Mouse (Mus musculus) heart, adult 9 months (tissue): ENCODE results near the gene Vps29.

ENCODE experiments used
- DNase-seq, 2 experiments: peaks; one replicate each; pipeline ENCODE4 v3.0.0; 2022; ENCODE audit warnings: low spot score in 2 of 2

The Vps29 gene

GRCm38 (mm10) chr5:122399871-122400270 is 45.7 kb downstream of the Vps29 start:
- peak in 1 of 2 experiments; percentile 37 for DNase-seq

- DNase-seq = peak; percentile 92 to 93
These were observed 46.6 kb downstream of the Vps29 start for GRCm38 (mm10) chr5:122400628-122401302.

GRCm38 (mm10) chr5:122401303-122401640 is 47.1 kb downstream of the Vps29 start:
- peak; percentile 55 to 78 for DNase-seq

GRCm38 (mm10) chr5:122402160-122402559 is 48.0 kb downstream of the Vps29 start:
- DNase-seq = no peak

- peak; percentile 87 to 90 for DNase-seq
These were observed 48.6 kb downstream of the Vps29 start for GRCm38 (mm10) chr5:122402772-122403171.

GRCm38 (mm10) chr5:122403362-122403761 is 49.2 kb downstream of the Vps29 start:
- DNase-seq = no peak

- no peak for DNase-seq
These were observed 51.4 kb downstream of the Vps29 start for GRCm38 (mm10) chr5:122405537-122405936.

- DNase-seq = no peak
These were observed 55.8 kb downstream of the Vps29 start for GRCm38 (mm10) chr5:122409692-122410645.

GRCm38 (mm10) chr5:122411892-122412291 is 57.7 kb downstream of the Vps29 start:
- peak; percentile 49 to 53 for DNase-seq

GRCm38 (mm10) chr5:122412826-122413225 is 58.7 kb downstream of the Vps29 start:
- peak in 1 of 2 experiments; percentile 48 for DNase-seq

- no peak for DNase-seq
These were observed 60.2 kb downstream of the Vps29 start for GRCm38 (mm10) chr5:122414351-122414750.
